Mouse (Mus musculus) stomach, embryonic 14.5 days (tissue): ENCODE measurements around the gene Kcnk13. TPM values are rescaled to one million over a fixed set of nuclear protein-coding genes. Genes with fewer than 3 reads are reported as not detected.
"Not testable (repeated sequence)": the region's sequence is repeated elsewhere in the genome, so short reads cannot be mapped to it uniquely, and the experiment has no call there.

ENCODE experiments used
- ATAC-seq: fragments of 200-750 bp; cut with Nextera tagmentation; 2 replicates; pipeline ENCODE4 v1.8.0; 2017; ENCODE audit warnings: low read depth, moderate TSS enrichment; ENCODE audit not compliant: insufficient number of reproducible peaks, insufficient read depth, low FRiP score
- H3K27ac ChIP-seq: fragments of 300-500 bp; sonication (generic); 2 replicates; pipeline ENCODE4 v1.5.1; 2014; ENCODE audit warnings: mild to moderate bottlenecking, low read length, moderate library complexity, mixed read lengths
- H3K27me3 ChIP-seq: fragments of 300-500 bp; sonication (generic); 2 replicates; pipeline ENCODE4 v1.6.1; 2014; ENCODE audit warnings: low read length, control low read depth, mixed read lengths; ENCODE audit not compliant: control insufficient read depth, insufficient read depth
- H3K36me3 ChIP-seq: fragments of 300-500 bp; sonication (generic); 2 replicates; pipeline ENCODE4 v1.6.1; 2014; ENCODE audit warnings: mild to moderate bottlenecking, control low read depth, low read length, moderate library complexity, mixed read lengths; ENCODE audit not compliant: control insufficient read depth, insufficient read depth
- H3K4me1 ChIP-seq: fragments of 300-500 bp; sonication (generic); 2 replicates; pipeline ENCODE4 v1.6.1; 2014; ENCODE audit warnings: low read length, control low read depth, mixed read lengths; ENCODE audit not compliant: control insufficient read depth, insufficient read depth
- H3K4me2 ChIP-seq: fragments of 300-500 bp; sonication (generic); replicated peaks from 2 replicates; pipeline ENCODE4 v1.6.1; 2014; ENCODE audit warnings: low read depth, low read length, control low read depth
- H3K4me3 ChIP-seq: fragments of 300-500 bp; sonication (generic); 2 replicates; pipeline ENCODE4 v1.5.1; 2014; ENCODE audit warnings: low read depth, low read length, control low read depth
- H3K9ac ChIP-seq: fragments of 300-500 bp; sonication (generic); replicated peaks from 2 replicates; pipeline ENCODE4 v1.6.1; 2014; ENCODE audit warnings: low read depth, mild to moderate bottlenecking, control low read depth, low read length, moderate library complexity, mixed read lengths
- H3K9me3 ChIP-seq: fragments of 300-500 bp; sonication (generic); 2 replicates; pipeline ENCODE4 v1.6.1; 2016; ENCODE audit warnings: low read depth, low read length, control low read depth; ENCODE audit not compliant: control insufficient read depth
- WGBS: fragments of 180-500 bp; shearing (Covaris S2); extraction: QIAGEN DNeasy Blood & Tissue Kit; methylation state at CpG from one replicate; pipeline ENCODE4 v1.1.7; 2014; 5-methylcytosine and 5-hydroxymethylcytosine counted together
- polyA plus RNA-seq: library from polyadenylated mRNA; unstranded; fragments of >200 nt; fragmentation: Nextera tagmentation; extraction: Ambion mirVana; gene quantifications from 2 replicates; pipeline ENCODE4 v1.2.1, GENCODE M21; 2014

Kcnk13 gene
- polyA plus RNA-seq, 1 experiment from 2014 or later = 0.27 TPM

- peaks cover 19% of the 10 kb centered on the region; the same call in 1 of the 2 replicates for H3K27me3 ChIP-seq
- not testable (repeated sequence) for ATAC-seq, H3K36me3 ChIP-seq, H3K27ac ChIP-seq, H3K9ac ChIP-seq, H3K9me3 ChIP-seq, H3K4me2 ChIP-seq, H3K4me1 ChIP-seq, H3K4me3 ChIP-seq
- WGBS = 72% methylated on average over 7 of the region's 7 CpGs
These were observed 7.1 kb downstream of the Kcnk13 start for GRCm38 (mm10) chr12:99971205-99971894.

DNA sequence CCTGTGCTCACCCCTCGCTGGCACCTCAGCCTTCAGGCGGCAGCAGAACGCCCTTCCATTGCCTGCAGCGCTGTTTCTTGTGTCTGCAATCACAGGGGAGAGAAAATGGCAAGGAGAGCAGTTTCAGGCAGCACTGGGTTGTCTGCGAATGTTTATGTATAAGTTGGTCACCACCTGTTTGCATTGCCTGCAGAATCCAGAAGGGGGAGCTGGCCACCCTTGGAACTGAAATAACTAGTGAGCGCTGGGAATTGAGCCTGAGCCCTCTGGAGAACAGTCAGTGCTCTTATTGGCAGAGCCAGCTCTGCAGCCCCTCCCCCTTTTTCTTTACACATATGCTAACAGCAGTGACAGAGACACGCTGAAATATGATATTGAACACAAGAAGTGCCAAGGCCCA, 8.5 kb downstream of the Kcnk13 start:
- Histone ChIP-seq H3K9ac (no peak overlapping the region), H3K4me2 (no peak overlapping the region), H3K4me1 (no peaks in the 10 kb centered on the region), H3K36me3 (no peaks in the 10 kb centered on the region), H3K4me3 (no peak overlapping the region), H3K27me3 (peaks cover 11% of the 10 kb centered on the region; the same call in 1 of the 2 replicates), H3K27ac (no peak overlapping the region), H3K9me3 (no peaks in the 10 kb centered on the region)
- 61% methylated on average over 7 of the region's 7 CpGs for WGBS
- no peak for ATAC-seq

DNA sequence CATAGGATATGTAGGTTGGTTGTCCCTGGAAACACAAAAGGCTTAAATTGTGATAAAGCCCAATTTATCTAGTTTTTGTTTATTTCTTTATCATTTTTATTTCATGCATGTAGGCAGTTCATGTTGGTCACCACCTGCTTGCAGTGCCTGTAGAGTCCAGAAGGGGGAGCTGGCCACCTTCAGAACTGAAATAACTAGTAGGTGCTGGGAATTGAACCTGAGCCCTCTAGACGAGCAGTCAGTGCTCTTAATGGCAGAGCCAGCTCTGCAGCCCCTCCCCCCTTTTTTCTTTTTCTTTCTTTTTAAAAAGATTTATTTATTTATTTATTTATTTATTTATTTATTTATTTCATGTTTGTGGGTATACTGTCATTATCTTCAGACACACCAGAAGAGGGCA, 9.4 kb downstream of the Kcnk13 start:
- Histone ChIP-seq H3K4me3 (no peak overlapping the region), H3K27me3 (peaks cover 6% of the 10 kb centered on the region; the same call in 1 of the 2 replicates), H3K9me3 (no peaks in the 10 kb centered on the region), H3K27ac (no peak overlapping the region), H3K4me1 (no peaks in the 10 kb centered on the region), H3K36me3 (no peaks in the 10 kb centered on the region), H3K9ac (no peak overlapping the region), H3K4me2 (no peak overlapping the region)
- WGBS = 80% methylated on average over 1 of the region's 1 CpGs
- ATAC-seq = no peak

- H3K4me1 ChIP-seq = no peaks in the 10 kb centered on the region
- H3K27ac ChIP-seq = no peak overlapping the region
- 81% methylated on average over 4 of the region's 4 CpGs for WGBS
- no peaks in the 10 kb centered on the region for H3K27me3 ChIP-seq
- no peak overlapping the region for H3K9ac ChIP-seq
- H3K36me3 ChIP-seq = no peaks in the 10 kb centered on the region
- H3K4me3 ChIP-seq = no peak overlapping the region
- H3K4me2 ChIP-seq = no peak overlapping the region
- no peak for ATAC-seq
- H3K9me3 ChIP-seq = no peaks in the 10 kb centered on the region
These were observed 15.2 kb downstream of the Kcnk13 start for GRCm38 (mm10) chr12:99979541-99979940.

GRCm38 (mm10) chr12:99986797-99987196, 22.5 kb downstream of the Kcnk13 start:
- no peak for ATAC-seq
- no peaks in the 10 kb centered on the region for H3K36me3 ChIP-seq
- no peak overlapping the region for H3K4me2 ChIP-seq
- 97% methylated on average over 5 of the region's 5 CpGs for WGBS
- no peak overlapping the region for H3K9ac ChIP-seq
- no peak overlapping the region for H3K27ac ChIP-seq
- H3K4me1 ChIP-seq = no peaks in the 10 kb centered on the region
- no peak overlapping the region for H3K4me3 ChIP-seq
- H3K9me3 ChIP-seq = 0 out of 2 replicates have a peak, but pooled peaks cover 3% of the 10 kb centered on the region
- no peaks in the 10 kb centered on the region for H3K27me3 ChIP-seq

- H3K4me2 ChIP-seq = no peak overlapping the region
- no peak overlapping the region for H3K4me3 ChIP-seq
- no peaks in the 10 kb centered on the region for H3K27me3 ChIP-seq
- no peak overlapping the region for H3K9ac ChIP-seq
- no peaks in the 10 kb centered on the region for H3K4me1 ChIP-seq
- no peaks in the 10 kb centered on the region for H3K36me3 ChIP-seq
- no peak for ATAC-seq
- 70% methylated on average over 2 of the region's 2 CpGs for WGBS
- no peak overlapping the region for H3K27ac ChIP-seq
- H3K9me3 ChIP-seq = 0 out of 2 replicates have a peak, but pooled peaks cover 3% of the 10 kb centered on the region
These were observed 23.8 kb downstream of the Kcnk13 start for GRCm38 (mm10) chr12:99988144-99988543.

- Histone ChIP-seq H3K9me3 (0 out of 2 replicates have a peak, but pooled peaks cover 3% of the 10 kb centered on the region), H3K4me1 (no peaks in the 10 kb centered on the region), H3K4me3 (no peak overlapping the region), H3K27me3 (no peaks in the 10 kb centered on the region), H3K9ac (no peak overlapping the region), H3K4me2 (no peak overlapping the region), H3K27ac (no peak overlapping the region), H3K36me3 (no peaks in the 10 kb centered on the region)
- ATAC-seq = no peak
- WGBS = 89% methylated on average over 11 of the region's 11 CpGs
These were observed 28.1 kb downstream of the Kcnk13 start for GRCm38 (mm10) chr12:99992362-99992862.

- no peak overlapping the region for H3K4me2 ChIP-seq
- no peaks in the 10 kb centered on the region for H3K27me3 ChIP-seq
- no peak overlapping the region for H3K4me3 ChIP-seq
- H3K9ac ChIP-seq = no peak overlapping the region
- 0 out of 2 replicates have a peak, but pooled peaks cover 3% of the 10 kb centered on the region for H3K9me3 ChIP-seq
- H3K4me1 ChIP-seq = no peaks in the 10 kb centered on the region
- 78% methylated on average over 10 of the region's 10 CpGs for WGBS
- H3K36me3 ChIP-seq = no peaks in the 10 kb centered on the region
- H3K27ac ChIP-seq = no peak overlapping the region
- ATAC-seq = no peak
These were observed 29.0 kb downstream of the Kcnk13 start for GRCm38 (mm10) chr12:99993146-99993890.
